Mouse (Mus musculus) heart, postnatal 10 days (tissue): ENCODE results near the gene Esrra. TPM values are rescaled to one million over a fixed set of nuclear protein-coding genes. Genes with fewer than 3 reads are reported as not detected.

Experiments
- microRNA-seq, 2 experiments: library from miRNA; unstranded; fragments of <30 nt; microRNA quantifications; one replicate each; pipeline ENCODE4 v1.2.0; 2022
- total RNA-seq, 2 experiments: library from RNA; stranded (reverse); gene quantifications; 2 replicates each; pipeline ENCODE4 v1.2.3; 2021

Gene Esrra
- total RNA-seq, 2 experiments from 2014 or later, result 122 to 125 TPM

Small RNAs within 50 kb of the gene (microRNA-seq; reads per million reads assigned to microRNA genes)
- gene Mir6990, result 5.2 to 8.7 reads per million in 2 experiments

Other genes with a start within 250 kb of the Esrra start
- 10 to 100 TPM; 22.7 to 25.9 TPM for gene Rps6ka4, start 81.2 kb downstream of the Esrra start, total RNA-seq
- 1 to 10 TPM in 1 of 2 experiments, under 1 TPM in 1; 0.69 to 1.2 TPM for gene Ccdc88b, start 63.6 kb downstream of the Esrra start, total RNA-seq
- gene Trmt112, start 12.1 kb downstream of the Esrra start, total RNA-seq, result 10 to 100 TPM; 26.2 to 34.2 TPM
- 100 to 1,000 TPM; 455 to 461 TPM for gene Prdx5, start 11.7 kb downstream of the Esrra start, total RNA-seq
- not detected for gene Catsperz, start 3.6 kb upstream of the Esrra start, total RNA-seq
- gene Kcnk4, start 12.7 kb upstream of the Esrra start, total RNA-seq, result under 1 TPM in 1 of 2 experiments, not detected in 1; 0.27 TPM
- 10 to 100 TPM; 30.8 to 34.1 TPM for gene Bad, start 20.0 kb upstream of the Esrra start, total RNA-seq
- gene Gpr137, start 20.7 kb upstream of the Esrra start, total RNA-seq, result 10 to 100 TPM; 28.8 to 32.4 TPM
- gene Ppp1r14b, start 53.2 kb upstream of the Esrra start, total RNA-seq, result 100 to 1,000 TPM; 168 to 180 TPM
- gene Plcb3, start 54.7 kb upstream of the Esrra start, total RNA-seq, result 10 to 100 TPM; 18.1 to 19.3 TPM
- 10 to 100 TPM; 14.7 to 19.0 TPM for gene Fkbp2, start 58.7 kb upstream of the Esrra start, total RNA-seq
- 100 to 1,000 TPM; 284 to 285 TPM for gene Vegfb, start 65.8 kb upstream of the Esrra start, total RNA-seq
- gene Dnajc4, start 70.8 kb upstream of the Esrra start, total RNA-seq, result 10 to 100 TPM; 59.4 to 62.4 TPM
- 10 to 100 TPM; 27.3 to 29.7 TPM for gene Nudt22, start 74.3 kb upstream of the Esrra start, total RNA-seq
- 10 to 100 TPM; 21.2 to 21.9 TPM for gene Trpt1, start 74.3 kb upstream of the Esrra start, total RNA-seq
- 1 to 10 TPM; 5.2 to 6.6 TPM for gene Fermt3, start 97.7 kb upstream of the Esrra start, total RNA-seq
- gene Stip1, start 118.2 kb upstream of the Esrra start, total RNA-seq, result 100 to 1,000 TPM; 104 to 117 TPM
- 100 to 1,000 TPM; 168 to 172 TPM for gene Macrod1, start 135.0 kb upstream of the Esrra start, total RNA-seq
- gene Flrt1, start 183.9 kb upstream of the Esrra start, total RNA-seq, result 1 to 10 TPM; 1.2 to 1.3 TPM